Mouse (Mus musculus) liver, embryonic 14.5 days (tissue): Measurements from ENCODE around the gene Mdp1. TPM values are rescaled to one million over a fixed set of nuclear protein-coding genes. Genes with fewer than 3 reads are reported as not detected.
A peak's percentile ranks its signal among the peaks of the same experiment; 100 is the strongest.

Experiments used
- ATAC-seq: fragments of 200-750 bp; cut with Nextera tagmentation; 2 replicates; pipeline ENCODE4 v1.8.0; 2017; ENCODE audit warnings: moderate number of reproducible peaks, mild to moderate bottlenecking, moderate library complexity; ENCODE audit not compliant: insufficient read depth
- DNase-seq, 3 experiments: peaks; one replicate each; pipeline ENCODE4 v3.0.0-alpha.2; 2012 to 2013; ENCODE audit warnings: low read depth in 3 of 3, low spot score in 3 of 3
- H3K27ac ChIP-seq: fragments of 300-500 bp; sonication (generic); 2 replicates; pipeline ENCODE4 v1.5.1; 2014; ENCODE audit warnings: moderate library complexity, mild to moderate bottlenecking, control low read depth, inconsistent platforms
- H3K27me3 ChIP-seq: fragments of 300-500 bp; sonication (generic); 2 replicates; pipeline ENCODE4 v1.6.1; 2014; ENCODE audit warnings: mild to moderate bottlenecking, low read length, moderate library complexity; ENCODE audit not compliant: control insufficient read depth, insufficient read depth
- H3K36me3 ChIP-seq: fragments of 300-500 bp; sonication (generic); replicated peaks from 2 replicates; pipeline ENCODE4 v1.6.1; 2014; ENCODE audit warnings: low read depth; ENCODE audit not compliant: control insufficient read depth, insufficient read depth
- H3K4me1 ChIP-seq, 2 experiments: fragments of 200-500 bp in 1 of 2; fragments of 300-500 bp in 1 of 2; sonication (generic) in 1 of 2; replicated peaks; 2 replicates each; pipeline ENCODE4 v1.6.1; 2012 to 2014; ENCODE audit warnings: antibody characterized with exemption in 1 of 2, inconsistent platforms in 1 of 2, low read length in 1 of 2; ENCODE audit not compliant: control insufficient read depth in 2 of 2, insufficient read depth in 2 of 2
- H3K4me2 ChIP-seq: fragments of 300-500 bp; sonication (generic); 2 replicates; pipeline ENCODE4 v1.6.1; 2014; ENCODE audit warnings: low read depth, mild to moderate bottlenecking, control low read depth, moderate library complexity
- H3K4me3 ChIP-seq, 2 experiments: fragments of 200-500 bp in 1 of 2; fragments of 300-500 bp in 1 of 2; sonication (generic) in 1 of 2; 2 replicates each; pipeline ENCODE4 v1.5.1; 2012 to 2014; ENCODE audit warnings: low read depth in 2 of 2, low read length in 2 of 2, mild to moderate bottlenecking in 2 of 2, control low read depth in 1 of 2, inconsistent platforms in 1 of 2, moderate library complexity in 1 of 2; ENCODE audit not compliant: insufficient read depth in 1 of 2
- H3K9ac ChIP-seq: fragments of 300-500 bp; sonication (generic); replicated peaks from 2 replicates; pipeline ENCODE4 v1.6.1; 2014; ENCODE audit warnings: mild to moderate bottlenecking, control low read depth, moderate library complexity
- H3K9me3 ChIP-seq: fragments of 300-500 bp; sonication (generic); 2 replicates; pipeline ENCODE4 v1.6.1; 2016; ENCODE audit warnings: low read length, mixed read lengths; ENCODE audit not compliant: control insufficient read depth
- CTCF ChIP-seq: IDR thresholded peaks from 2 replicates; pipeline ENCODE4 v1.5.1; 2016; ENCODE audit warnings: antibody characterized with exemption, low read depth, control low read depth
- EP300 ChIP-seq: IDR thresholded peaks from 2 replicates; pipeline ENCODE4 v1.6.1; 2016; ENCODE audit warnings: antibody characterized with exemption, low read depth
- WGBS: fragments of 180-500 bp; shearing (Covaris S2); extraction: QIAGEN DNeasy Blood & Tissue Kit; methylation state at CpG from one replicate; pipeline ENCODE4 v1.1.7; 2014; ENCODE audit not compliant: insufficient replicate concordance; 5-methylcytosine and 5-hydroxymethylcytosine counted together
- polyA plus RNA-seq, 2 experiments: library from polyadenylated mRNA; depleted of rRNA in 1 of 2; stranded (reverse) in 1 of 2; unstranded in 1 of 2; fragments of >200 nt; fragmentation: Nextera tagmentation in 1 of 2; extraction: Ambion mirVana in 1 of 2; gene quantifications; 2 replicates each; pipeline versions ENCODE4 v1.2.1 to v1.2.3; 2012 to 2014

Mdp1 gene
- polyA plus RNA-seq, 2 experiments: 13.4 to 15.5 TPM

- DNase-seq (peak; percentile 62 to 73 (median 68)), ATAC-seq (peak; percentile 87)
- no peaks in the 10 kb centered on the region for H3K9me3 ChIP-seq
- WGBS: under 1% methylated on average over 89 of the region's 89 CpGs
- H3K9ac ChIP-seq: peak within 1 kb of the TSS; percentile 89
- no peaks in the 10 kb centered on the region for H3K27me3 ChIP-seq
- peak within 1 kb of the TSS; percentile 74 for H3K4me2 ChIP-seq
- TF ChIP-seq EP300 (peak; percentile 63), CTCF (0 out of 2 replicates have a peak, but pooled peaks have one; percentile 11)
- peaks cover 25% of the 10 kb centered on the region for H3K36me3 ChIP-seq
- peak within 1 kb of the TSS; percentile 90 to 92 for H3K4me3 ChIP-seq
- H3K27ac ChIP-seq: peak within 1 kb of the TSS; percentile 71
- H3K4me1 ChIP-seq: peaks cover 17 to 22% of the 10 kb centered on the region in 2 experiments
These were observed 17.0 kb downstream of the Mdp1 start, which contains the start of gene Tm9sf1 for GRCm38 (mm10) chr14:55643060-55643907. TSS of gene Tm9sf1 (minus strand) at chr14:55643806.

- TF ChIP-seq EP300: no peak
- no peak for TF ChIP-seq CTCF
- ATAC-seq: peak; percentile 29
- 14% methylated on average over 8 of the region's 8 CpGs for WGBS
These were observed 17.6 kb downstream of the Mdp1 start for GRCm38 (mm10) chr14:55642679-55643059.

GRCm38 (mm10) chr14:55641291-55641690 lies 19.0 kb downstream of the Mdp1 start:
- Histone ChIP-seq H3K9me3 (no peaks in the 10 kb centered on the region), H3K27ac (no peak overlapping the region), H3K27me3 (no peaks in the 10 kb centered on the region), H3K36me3 (peaks cover 40% of the 10 kb centered on the region), H3K9ac (no peak overlapping the region), H3K4me2 (no peak overlapping the region; the same call in 1 of the 2 replicates), H3K4me3 (no peak overlapping the region), H3K4me1 (peaks cover 17 to 22% of the 10 kb centered on the region in 2 experiments)
- ATAC-seq (no peak), DNase-seq (no peak)
- TF ChIP-seq EP300 (no peak), CTCF (no peak)
- WGBS: 82% methylated on average over 13 of the region's 13 CpGs

More at GRCm38 (mm10) chr14:55642679-55643059, 17.6 kb downstream of the Mdp1 start:
- no peaks in the 10 kb centered on the region for H3K9me3 ChIP-seq
- peak overlapping the region; percentile 89 for H3K9ac ChIP-seq
- no peaks in the 10 kb centered on the region for H3K27me3 ChIP-seq
- peaks cover 17 to 22% of the 10 kb centered on the region in 2 experiments for H3K4me1 ChIP-seq
- H3K27ac ChIP-seq: peak overlapping the region; percentile 71; the same call in 1 of the 2 replicates
- H3K36me3 ChIP-seq: peaks cover 31% of the 10 kb centered on the region
- H3K4me2 ChIP-seq: peak overlapping the region; percentile 74
- H3K4me3 ChIP-seq: peak overlapping the region; percentile 90 to 92
- no peak for DNase-seq

GRCm38 (mm10) chr14:55640816-55641215 lies 19.5 kb downstream of the Mdp1 start:
- Histone ChIP-seq H3K4me3 (no peak overlapping the region), H3K9me3 (no peaks in the 10 kb centered on the region), H3K4me1 (peaks cover 17 to 22% of the 10 kb centered on the region in 2 experiments), H3K27me3 (no peaks in the 10 kb centered on the region), H3K27ac (no peak overlapping the region), H3K9ac (no peak overlapping the region), H3K36me3 (peaks cover 40% of the 10 kb centered on the region), H3K4me2 (no peak overlapping the region)
- WGBS: 90% methylated on average over 14 of the region's 14 CpGs
- TF ChIP-seq EP300: no peak
- TF ChIP-seq CTCF: no peak
- DNase-seq: no peak
- ATAC-seq: no peak

GRCm38 (mm10) chr14:55637795-55638194 lies 22.5 kb downstream of the Mdp1 start, which contains the start of gene Gm49378:
TSS of gene Gm49378 (minus strand) at chr14:55637895.
- Histone ChIP-seq H3K4me3 (no peak within 1 kb of the TSS), H3K27me3 (no peaks in the 10 kb centered on the region), H3K27ac (no peak within 1 kb of the TSS), H3K36me3 (peaks cover 44% of the 10 kb centered on the region), H3K9me3 (no peaks in the 10 kb centered on the region), H3K9ac (no peak within 1 kb of the TSS), H3K4me1 (peaks cover 9 to 10% of the 10 kb centered on the region in 2 experiments), H3K4me2 (no peak within 1 kb of the TSS)
- 90% methylated on average over 9 of the region's 9 CpGs for WGBS
- TF ChIP-seq EP300: no peak
- no peak for TF ChIP-seq CTCF
- ATAC-seq: no peak
- DNase-seq: no peak
